Mouse (Mus musculus) central nervous system, embryonic 11.5 days (tissue): ENCODE results near the gene Gm21870. TPM values are rescaled to one million over a fixed set of nuclear protein-coding genes. Genes with fewer than 3 reads are reported as not detected.

ENCODE experiments used
- polyA plus RNA-seq: library from polyadenylated mRNA; depleted of rRNA; stranded (reverse); fragments of >200 nt; gene quantifications from 2 replicates; pipeline ENCODE4 v1.2.3, GENCODE M21; 2012; rRNA removed

The Gm21870 gene
- polyA plus RNA-seq = not detected in 2 replicates

DNA sequence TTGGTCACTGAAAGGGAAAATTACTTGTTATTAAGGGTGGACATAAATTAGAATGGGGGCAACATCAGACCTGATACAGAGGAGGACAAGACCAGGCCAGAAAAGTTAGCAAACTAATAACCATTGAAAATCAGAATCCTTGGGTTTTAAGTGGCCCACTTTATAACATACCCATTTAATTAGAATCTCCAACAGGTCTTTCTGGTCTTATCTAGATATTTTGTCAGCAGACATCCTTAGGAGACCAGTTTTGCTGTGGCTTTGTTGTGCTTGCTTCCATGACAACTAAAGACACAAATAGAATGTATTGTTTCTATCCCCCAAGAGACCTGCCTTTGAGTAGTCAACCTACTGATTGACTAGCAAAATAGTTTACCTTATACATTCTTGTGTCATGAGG, at the start of gene Gm21870:
Gm21870 (minus strand) TSS at position 101 of the 400 bp plus-strand sequence.

DNA sequence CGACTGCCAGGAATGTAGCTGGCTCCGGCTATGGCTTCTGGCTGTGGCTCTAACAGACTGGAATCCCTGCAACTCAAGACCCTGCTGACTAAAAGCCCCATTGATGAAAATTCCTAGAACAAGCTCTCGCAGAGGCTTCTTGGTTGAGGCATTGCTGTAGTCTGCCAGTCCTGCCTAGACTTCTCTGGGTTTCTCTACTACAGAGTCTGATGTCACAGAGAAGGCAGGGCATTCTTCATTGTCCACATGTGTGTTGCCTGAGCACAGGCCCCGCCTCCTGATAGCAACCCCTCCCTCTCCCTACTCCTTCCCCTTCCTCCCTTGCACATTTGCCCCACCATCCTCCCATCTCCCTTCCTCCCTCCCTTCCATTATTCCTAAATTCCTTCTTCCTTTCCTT, 30.2 kb downstream of the Gm21870 start, which contains the start of gene Btbd35f6:
Btbd35f6 (minus strand) TSS at position 101 of the 400 bp plus-strand sequence.

Other genes starting within 250 kb of the Gm21870 start
- gene Btbd35f6, start 30.3 kb downstream of the Gm21870 start, polyA plus RNA-seq = not detected in 2 replicates
- not detected in 2 replicates for gene Btbd35f9, start 174.7 kb upstream of the Gm21870 start, polyA plus RNA-seq